Mouse (Mus musculus) adrenal gland, adult 18-20 months (tissue): Measurements from ENCODE around the gene Pogz. TPM values are rescaled to one million over a fixed set of nuclear protein-coding genes. Genes with fewer than 3 reads are reported as not detected.

Experiments used
- DNase-seq, 2 experiments: peaks; one replicate each; pipeline ENCODE4 v3.0.0; 2021 to 2022; ENCODE audit warnings: low spot score in 2 of 2
- long read RNA-seq, 2 experiments: library from polyadenylated mRNA; stranded (forward); transcript quantifications; one replicate each; pipeline ENCODE4 v2.0.0; 2021
- total RNA-seq, 2 experiments: library from RNA; stranded (reverse); gene quantifications; 1 replicate in 1 of 2; 2 replicates in 1 of 2; pipeline ENCODE4 v1.2.3; 2021

Gene Pogz
- total RNA-seq: 10 to 100 TPM; 27.4 to 28.6 TPM
- long read RNA-seq, experiment 1, full-length matches to known transcripts: 1 of 6 reads
- long read RNA-seq, experiment 1, partial matches to known transcripts: 1 of 6 reads
- long read RNA-seq, experiment 1, other reads (novel, unspliced or antisense): 4 of 6 reads
- long read RNA-seq, experiment 2, partial matches to known transcripts: 7 of 8 reads
- long read RNA-seq, experiment 2, other reads (novel, unspliced or antisense): 1 of 8 reads

DNA sequence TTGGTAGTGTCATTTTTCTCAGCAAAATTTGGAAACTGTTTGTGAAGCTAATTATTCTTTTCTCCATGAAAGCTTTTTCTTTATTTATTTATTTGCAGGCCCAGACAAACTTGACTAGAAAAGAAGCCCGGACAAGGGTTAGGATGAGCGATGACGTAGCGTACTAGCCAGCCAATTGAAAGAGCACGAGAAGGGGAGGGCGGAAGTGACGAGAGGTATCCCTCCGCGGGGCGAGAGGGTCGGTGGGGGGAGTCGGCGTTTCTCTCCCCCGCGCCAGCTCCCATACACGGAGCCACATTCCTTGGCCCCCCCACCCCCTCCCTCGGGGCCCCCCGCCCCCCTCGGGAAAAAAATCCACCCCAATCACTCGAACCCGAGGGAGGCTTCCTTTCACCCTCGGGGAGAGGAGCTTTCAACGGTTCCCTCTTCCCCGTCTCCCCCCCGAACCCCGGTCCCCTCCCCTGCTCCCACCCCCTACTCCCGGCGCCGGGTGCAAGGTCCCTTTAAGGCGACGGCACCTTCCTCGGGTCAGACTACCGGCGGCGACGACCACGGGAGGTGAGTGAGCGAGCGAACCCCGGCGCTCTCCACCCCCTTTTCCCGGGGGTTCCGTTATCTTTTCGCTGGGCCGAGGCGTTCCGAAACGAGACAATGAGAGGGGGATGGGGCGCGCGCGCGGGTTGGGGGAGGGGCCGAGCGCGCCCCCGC lies at the start of gene Pogz:
Gene Pogz, plus strand, starts transcription at position 385 of the 708 bp plus-strand sequence.
- peak; percentile 91 to 92 for DNase-seq

DNA sequence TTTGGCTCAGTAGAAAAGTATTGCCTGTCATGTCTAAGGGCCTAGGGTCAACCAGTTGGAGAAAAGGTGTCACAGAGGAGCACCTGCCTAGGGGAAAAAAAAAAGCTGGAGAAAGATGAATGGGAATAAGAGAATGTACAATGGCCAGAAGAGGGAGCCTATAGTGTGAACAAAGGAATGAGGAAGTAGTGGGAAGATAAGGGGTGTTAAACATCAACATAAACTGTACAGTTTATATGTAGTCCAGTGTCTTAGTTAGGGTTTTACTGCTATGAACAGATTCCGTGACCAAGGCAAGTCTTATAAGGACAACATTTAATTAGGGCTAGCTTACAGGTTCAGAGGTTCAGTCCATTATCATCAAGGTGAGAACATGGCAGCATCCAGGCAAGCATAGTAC lies 48.3 kb upstream of the Pogz start:
- no peak for DNase-seq

DNA sequence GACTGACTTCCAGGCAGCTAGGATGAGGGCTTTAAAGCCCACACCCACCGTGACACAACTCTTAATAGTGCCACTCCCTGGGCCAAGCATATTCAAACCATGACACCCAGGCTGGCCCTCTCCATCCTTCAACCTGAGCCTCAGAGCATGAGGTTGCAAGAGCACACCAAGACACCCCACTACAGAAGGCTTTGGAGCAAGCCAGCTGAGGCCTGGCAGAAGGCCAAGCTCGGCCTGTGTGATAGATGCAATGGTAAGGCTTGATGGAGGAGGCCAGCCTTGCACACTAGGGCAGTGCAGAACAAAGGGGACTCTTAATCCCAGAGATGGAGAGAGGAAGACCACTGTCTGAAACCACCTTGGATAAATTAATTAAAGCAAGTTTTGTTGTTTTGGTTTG lies 47.9 kb upstream of the Pogz start:
- peak in 1 of 2 experiments; percentile 19 for DNase-seq

DNA sequence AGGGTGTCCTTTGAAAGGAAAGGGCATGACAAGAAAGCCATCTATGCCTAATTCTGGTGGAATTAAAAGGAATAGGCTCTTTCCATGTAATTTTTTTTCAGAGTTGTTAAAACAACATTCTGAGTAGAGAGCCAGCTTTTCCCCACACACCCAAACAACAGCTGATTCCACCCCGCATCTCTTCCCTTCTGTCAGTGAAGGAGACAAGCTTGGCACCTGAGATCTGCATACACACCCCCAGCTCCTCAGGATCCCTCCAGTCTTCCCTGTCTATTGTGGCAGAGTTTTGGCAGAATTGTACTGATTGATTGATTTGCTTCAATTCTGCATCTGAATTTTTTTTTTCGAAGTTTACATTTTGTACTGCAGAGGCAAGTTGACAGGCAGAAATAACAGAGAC lies 45.1 kb upstream of the Pogz start:
- no peak for DNase-seq

DNA sequence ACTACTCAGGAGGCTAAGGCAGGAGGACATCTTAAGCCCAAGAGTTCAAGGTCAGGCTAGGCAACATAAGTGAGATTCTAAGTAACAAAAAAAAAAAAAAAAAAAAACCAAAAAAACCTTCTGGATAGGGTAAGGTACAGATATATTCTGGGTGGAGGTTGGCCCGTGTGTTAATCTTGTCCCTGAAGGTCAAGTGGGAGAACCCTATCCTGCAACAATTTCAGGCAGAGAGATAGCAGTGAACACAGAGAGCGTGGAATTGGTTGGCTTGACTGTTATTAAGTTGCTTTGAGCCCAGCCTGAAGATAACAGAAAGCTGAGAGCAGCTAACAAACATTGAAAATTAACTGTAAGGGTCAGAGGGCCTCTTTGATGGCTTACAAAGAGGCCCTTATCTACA lies 43.7 kb upstream of the Pogz start:
- no peak for DNase-seq

DNA sequence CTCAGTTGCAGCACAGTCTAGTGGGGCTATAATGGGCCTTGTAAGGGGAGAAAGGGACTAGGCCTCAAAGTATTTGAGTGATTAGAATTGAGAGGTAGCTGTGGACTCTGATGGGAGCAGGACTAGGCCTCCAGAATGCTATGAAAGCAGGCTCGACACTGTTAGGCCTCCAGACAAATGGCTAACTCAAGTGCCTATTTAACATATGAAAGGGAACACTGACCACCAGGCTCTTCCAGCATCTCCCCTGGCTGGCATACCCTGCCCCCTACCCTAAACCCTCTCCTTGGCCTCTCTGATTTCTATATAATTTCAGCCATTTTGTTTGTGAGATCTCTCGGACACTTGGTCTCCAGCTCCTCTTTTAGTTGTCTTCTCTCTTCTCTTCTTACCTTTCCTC lies 43.0 kb upstream of the Pogz start:
- DNase-seq: no peak

DNA sequence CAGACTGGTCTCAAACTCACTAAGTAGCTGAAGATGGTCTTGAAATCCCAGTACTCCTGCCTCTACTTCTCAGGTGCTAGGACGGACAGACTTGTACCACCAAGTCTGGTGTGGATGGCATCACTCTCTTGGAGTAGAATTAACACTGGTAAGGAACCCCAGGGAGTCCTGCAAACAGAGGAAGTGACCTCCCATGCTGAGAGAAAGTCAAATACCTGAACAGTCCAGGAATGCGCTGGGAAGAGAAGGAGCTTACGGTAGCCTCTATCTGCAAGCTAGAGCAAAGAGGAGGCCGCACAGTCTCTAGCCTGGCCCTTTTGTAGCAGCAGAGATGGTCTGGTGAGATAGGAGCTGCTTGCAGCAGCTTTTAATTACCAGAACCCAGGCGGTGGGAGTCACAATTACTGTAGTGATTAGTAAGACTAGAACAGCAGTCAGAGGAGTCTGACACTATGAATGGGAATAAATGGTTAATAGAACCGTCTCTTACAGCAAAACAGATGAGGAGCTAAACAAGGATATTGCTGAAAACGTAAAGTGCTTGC lies 41.7 kb upstream of the Pogz start:
- DNase-seq: no peak

DNA sequence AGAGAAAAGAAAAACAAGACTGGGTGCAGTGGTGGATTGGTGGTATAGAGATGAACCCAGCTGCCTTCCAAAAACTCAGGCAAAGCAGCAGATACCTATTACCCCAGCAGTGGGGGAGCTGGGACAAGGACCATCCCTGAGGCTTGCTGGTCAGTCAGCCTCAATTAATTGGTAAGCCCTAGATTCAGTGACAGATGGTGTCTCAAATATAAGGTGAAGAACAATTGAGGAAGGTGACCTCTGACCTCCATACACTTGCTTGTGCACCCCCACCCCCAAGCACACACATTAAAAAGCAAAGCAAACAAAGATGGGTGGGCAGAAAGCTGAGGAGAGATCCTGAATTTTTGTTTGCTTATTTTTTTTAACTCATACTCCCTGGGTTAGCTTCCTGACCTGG lies 41.2 kb upstream of the Pogz start:
- no peak for DNase-seq

DNA sequence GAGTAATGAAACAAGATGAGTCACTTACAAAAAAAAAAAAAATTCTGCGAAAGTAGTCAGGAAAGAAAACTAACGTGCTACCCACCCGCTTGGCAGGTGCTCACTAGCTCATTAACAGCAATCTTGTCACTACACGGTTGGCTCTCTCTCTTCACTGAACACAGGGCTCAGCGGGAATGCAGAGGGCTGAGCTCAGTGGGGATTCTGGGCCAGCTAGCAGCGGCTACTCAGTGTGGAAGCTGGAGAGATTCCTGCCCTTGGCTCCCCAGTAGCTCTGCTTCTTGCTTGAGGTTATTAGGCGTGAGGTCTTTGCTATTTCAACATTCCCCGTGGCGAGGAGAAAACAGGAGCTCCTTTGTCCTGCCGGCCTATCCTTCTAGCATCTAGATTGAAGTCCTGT lies 33.2 kb upstream of the Pogz start:
- no peak for DNase-seq

DNA sequence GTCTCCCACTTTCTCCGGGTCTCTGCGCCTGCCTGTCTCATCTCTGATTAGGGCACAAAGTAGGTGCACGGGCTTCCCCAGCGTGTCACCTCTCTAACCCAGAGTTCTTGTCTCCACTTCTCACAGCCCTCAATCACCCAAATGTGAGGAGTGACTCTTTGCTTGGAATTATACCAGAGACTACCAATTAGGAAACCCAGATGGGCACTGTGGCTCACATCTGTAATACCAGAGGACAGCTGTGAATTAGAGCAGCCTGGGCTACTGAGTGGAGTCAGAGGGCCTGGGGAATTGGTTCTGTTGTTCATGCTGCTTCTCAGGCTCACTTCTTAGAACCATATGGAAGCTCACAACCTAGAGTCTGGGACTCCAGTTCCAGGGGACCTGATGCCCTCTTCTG lies 32.4 kb upstream of the Pogz start:
- DNase-seq: no peak

DNA sequence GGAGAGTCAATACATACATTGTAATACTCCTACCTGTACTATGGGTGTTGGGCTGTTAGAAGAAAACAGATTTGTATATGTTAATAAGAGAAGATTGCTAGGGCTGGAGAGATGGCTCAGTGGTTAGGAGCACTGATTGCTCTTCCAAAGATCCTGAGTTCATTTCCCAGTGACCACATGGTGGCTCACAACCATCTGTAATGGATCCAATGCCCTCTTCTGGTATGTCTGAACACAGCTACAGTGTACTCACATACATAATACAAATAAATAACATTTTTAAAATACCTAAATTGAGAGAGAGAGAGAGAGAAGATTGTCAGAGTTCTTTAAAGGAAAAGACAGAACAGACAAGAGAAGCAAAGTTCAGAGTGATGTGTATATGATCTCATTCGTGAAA lies 29.1 kb upstream of the Pogz start:
- no peak for DNase-seq

DNA sequence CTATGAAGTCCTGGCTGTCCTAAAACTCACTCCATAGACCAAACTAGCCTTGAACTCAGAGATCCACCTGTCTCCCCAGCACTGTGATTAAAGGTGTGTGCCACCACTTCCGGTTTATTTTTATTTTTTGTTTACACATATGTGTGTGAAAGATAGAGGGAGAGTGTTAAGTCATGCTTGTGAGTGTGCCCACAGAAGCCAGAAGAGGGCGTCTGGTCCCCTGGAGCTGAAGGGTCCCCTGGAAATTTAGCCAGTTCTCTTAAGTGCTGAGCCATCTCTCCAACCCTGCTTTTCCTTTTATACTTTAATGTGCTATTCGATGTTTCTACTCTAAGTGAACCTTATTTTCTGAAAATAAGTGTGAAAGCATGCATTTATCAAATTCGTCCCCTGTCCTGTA lies 25.7 kb upstream of the Pogz start:
- no peak for DNase-seq

DNA sequence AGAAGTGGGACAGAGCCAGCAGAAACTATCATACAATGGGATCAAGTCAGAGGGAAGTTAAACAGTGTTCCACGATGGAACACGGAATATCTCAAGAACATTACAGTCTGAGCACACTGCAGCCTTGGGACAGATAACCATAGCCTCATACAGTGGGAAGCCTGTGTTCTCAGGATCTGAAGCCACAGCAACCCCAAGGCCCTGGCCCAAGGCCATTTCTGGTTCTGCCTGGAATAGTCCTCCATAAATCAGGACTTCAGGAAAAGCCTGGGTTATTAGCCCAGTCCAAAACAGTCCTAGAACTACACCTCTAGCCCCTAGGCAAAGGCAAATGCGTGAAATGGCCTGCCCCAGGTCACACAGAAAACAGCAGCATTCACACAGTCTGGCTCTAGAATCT lies 23.7 kb upstream of the Pogz start:
- peak; percentile 28 to 35 for DNase-seq

DNA sequence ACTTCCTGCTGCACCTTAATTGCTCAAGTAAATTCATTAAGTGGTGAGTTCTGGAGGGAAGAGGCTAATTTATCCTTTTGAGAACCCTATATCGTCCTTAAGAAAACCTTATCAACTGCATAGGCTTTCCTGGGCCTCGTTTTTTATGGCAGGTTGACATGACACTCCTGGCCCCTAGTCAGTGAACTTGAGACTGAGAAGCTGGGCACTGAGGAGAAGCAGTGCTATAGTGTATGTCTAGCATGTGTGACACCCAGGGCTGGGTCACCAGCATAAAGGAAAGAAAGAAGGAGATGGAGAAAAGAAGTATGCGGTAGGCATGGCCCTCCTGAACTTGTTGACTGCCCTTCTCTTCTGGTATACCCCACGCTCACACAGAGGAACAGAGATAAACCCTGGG lies 23.3 kb upstream of the Pogz start:
- DNase-seq: no peak

DNA sequence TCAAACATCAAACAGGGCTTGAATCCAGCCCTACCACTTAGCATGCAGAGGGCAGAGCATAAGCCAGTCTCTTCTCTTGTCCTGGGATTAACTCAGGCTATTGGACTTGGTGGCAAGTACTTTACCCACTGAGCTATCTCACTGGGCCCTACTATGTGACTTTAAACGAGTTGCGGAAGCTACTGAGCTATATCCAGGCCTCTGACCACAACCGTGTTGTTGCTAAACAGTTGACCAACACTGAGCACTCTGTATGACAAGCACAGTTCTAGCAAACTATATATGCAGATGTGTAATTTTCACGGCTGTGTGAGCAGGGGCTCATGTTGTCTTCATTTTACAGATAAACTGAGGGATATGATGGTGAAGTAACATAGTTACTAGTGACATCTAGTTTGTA lies 22.7 kb upstream of the Pogz start:
- no peak for DNase-seq

DNA sequence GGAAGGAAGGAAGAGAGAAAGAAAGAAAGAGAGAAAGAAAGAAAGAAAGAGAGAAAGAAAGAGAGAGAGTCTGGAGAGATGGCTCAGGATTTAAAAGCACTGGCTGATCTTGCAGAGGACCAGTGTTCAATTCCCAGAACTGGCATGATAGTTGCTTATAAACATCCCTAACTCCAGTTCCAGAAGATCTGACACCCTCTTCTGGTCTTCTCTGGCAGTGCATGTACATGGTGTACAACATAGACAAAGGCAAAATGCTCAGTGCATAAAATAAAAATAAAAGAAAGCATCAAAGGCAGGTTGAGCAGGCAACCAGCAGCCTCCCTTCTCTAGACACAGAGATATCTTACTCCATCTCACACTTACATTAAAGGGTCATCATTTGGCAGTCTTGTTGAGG lies 21.8 kb upstream of the Pogz start:
- DNase-seq: no peak

DNA sequence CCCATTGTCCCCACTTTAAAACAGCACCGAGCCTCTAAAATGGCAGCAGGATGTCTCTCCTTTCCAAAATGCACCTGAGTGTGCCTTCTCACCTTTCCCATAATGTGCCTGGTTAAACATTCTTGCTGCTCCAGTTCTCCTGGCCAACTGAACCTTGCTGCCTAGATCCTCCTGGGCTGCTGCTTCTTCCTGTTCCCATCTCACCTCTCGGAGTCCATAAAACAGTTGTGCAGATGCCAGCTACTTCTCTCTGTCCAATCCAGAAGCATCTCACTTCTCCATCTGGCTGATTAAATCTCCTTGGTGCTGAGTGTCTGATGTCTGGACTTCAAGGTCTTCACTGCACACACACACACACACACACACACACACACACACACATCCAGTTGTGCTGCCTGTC lies 19.6 kb upstream of the Pogz start:
- no peak for DNase-seq

DNA sequence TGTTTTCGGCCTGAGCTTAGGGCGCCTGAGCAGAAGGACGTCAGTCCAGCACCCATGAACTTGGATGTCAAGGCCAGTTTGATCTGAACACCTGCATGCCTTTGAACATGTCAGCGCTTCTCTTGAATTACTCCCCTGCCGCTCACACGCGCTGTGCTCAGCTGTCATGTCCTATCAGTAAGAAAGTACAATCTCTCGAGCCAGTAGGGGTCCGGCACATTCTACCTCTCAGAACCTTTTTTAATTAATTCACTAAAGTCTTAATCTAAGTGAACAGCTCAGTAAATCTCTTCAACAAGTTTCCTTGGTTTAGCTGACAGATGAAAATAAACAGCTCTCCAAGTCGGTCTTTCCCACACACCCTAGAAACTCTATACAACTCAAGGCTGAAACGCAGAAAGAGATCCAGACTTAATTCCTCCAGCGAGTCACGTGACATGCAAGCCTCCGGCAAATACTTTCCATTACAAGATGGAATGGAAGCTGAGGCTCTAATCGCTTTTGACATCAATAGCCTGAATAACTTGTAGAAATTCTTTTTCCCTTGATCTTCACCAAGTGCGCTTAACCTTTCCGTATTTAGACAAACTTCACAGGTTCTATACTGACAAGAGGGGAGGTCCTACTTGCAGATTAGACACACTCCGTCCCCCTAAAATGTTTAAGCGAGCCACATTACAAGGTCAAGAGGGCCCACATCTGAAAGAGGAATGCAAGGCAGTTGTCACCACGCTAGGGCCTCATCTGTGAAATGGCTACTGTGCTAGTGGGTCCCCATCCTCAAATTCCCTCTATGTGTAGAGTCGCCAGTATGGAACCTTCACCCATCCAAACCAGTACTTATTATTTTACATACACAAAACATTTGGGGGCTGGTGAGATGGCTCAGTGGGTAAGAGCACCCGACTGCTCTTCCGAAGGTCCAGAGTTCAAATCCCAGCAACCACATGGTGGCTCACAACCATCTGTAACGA lies 17.6 kb upstream of the Pogz start:
- DNase-seq: no peak

DNA sequence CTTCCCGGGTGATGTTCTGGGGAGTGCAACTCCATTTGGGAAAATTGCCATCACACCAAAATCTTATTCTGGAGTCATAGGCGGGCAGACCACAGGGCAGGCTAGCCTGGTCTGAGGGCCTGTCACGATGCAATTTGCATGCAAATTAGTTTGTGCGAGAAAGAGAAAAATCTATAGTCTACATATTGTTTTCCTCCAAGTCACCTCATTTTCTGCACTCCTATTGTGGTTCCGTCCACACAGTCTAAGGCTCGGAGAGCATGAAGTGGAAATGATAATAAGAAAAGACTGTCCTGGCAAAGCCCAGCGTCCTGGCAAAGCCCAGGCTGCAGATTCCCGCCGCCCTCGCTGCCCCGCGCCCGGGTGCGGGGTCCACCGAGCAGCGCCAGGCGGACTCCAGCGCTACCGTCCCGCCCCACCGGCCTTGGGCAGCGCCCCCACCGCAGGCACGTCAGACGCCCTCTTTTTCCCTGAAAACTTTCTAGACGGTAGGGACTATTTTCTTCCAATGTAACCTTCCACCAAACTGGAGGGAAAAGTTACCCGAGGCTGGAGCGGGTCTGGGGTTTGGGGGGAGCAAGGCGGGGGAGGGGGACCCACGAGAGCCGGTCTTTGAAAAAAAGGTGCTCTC lies 16.2 kb upstream of the Pogz start:
- peak; percentile 45 to 51 for DNase-seq

DNA sequence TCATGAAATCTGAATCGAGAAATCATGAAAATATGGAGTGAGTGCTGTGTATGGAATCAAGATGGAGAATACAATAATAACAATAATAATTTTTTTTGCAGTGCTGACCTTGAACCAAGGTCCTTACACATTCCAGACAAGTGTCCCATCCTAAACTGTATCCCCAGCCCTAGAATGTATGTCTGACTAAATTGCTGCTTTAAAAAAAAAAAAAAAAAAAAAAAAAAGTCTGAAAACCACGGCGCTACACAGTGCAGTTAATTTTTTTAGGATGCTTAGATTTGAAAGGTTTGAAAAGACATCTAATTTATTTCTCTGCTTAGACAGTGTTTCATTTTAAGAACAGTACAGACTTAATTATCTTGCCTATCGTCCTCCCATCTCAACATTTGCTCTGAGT lies 15.3 kb upstream of the Pogz start:
- no peak for DNase-seq

DNA sequence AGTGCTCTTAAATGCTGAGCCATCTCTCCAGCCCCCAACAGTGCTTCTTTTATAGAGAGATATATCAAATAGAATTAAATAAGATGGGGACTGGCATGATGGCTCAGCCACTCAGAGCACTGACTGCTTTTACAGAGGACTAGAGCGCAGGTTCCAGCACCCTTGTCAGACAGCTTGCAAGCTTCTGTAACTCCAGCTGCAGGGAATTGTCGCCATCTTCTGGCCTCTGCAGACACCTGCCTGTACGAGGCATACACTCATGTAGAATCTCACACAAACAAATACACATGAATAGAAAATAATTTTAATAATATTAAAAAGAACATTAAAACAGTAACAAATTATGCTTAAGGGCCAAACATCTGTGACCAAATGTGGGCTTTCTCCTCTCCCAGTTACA lies 13.3 kb upstream of the Pogz start:
- DNase-seq: no peak
